Mouse (Mus musculus): ENCODE results near the gene Ccdc102a. TPM values are rescaled to one million over a fixed set of nuclear protein-coding genes. Genes with fewer than 3 reads are reported as not detected.

Ccdc102a gene
- polyA plus RNA-seq, 1 experiment: 5.4 TPM

GRCm38 (mm10) chr8:94899262-94899661, 18.6 kb downstream of the Ccdc102a start:
- peak overlapping the region; percentile 38 for H3K9ac ChIP-seq (ENCODE audit: low read depth, poor library complexity, severe bottlenecking)
- H3K4me3 ChIP-seq (ENCODE audit: low read depth, low read length): peak overlapping the region; percentile 63
- no peaks in the 10 kb centered on the region for H3K9me3 ChIP-seq (replicated peaks; ENCODE audit: control insufficient read depth, insufficient read depth, low read length, poor library complexity, severe bottlenecking)
- H3K27ac ChIP-seq (ENCODE audit: insufficient read depth, low read length): no peak overlapping the region
- H3K4me1 ChIP-seq (ENCODE audit: control insufficient read depth, insufficient read depth, low read length): no peaks in the 10 kb centered on the region
- no peaks in the 10 kb centered on the region for H3K36me3 ChIP-seq (ENCODE audit: control insufficient read depth, insufficient read depth, low read length, poor library complexity, severe bottlenecking)
- TF ChIP-seq EP300 (IDR thresholded peaks at IDR 0.05; ENCODE audit: insufficient read depth, low read depth, low read length) (no peak), POLR2A (IDR thresholded peaks at IDR 0.05; ENCODE audit: insufficient read depth, low read length) (no peak), CTCF (IDR thresholded peaks at IDR 0.05; ENCODE audit: low read depth, low read length) (no peak)
- no peaks in the 10 kb centered on the region for H3K27me3 ChIP-seq (ENCODE audit: control insufficient read depth, insufficient read depth, low read length, poor library complexity, severe bottlenecking)

- H3K27me3 ChIP-seq (ENCODE audit: control insufficient read depth, insufficient read depth, low read length, poor library complexity, severe bottlenecking): no peaks in the 10 kb centered on the region
- TF ChIP-seq POLR2A (IDR thresholded peaks at IDR 0.05; ENCODE audit: insufficient read depth, low read length) (no peak), CTCF (IDR thresholded peaks at IDR 0.05; ENCODE audit: low read depth, low read length) (no peak), EP300 (IDR thresholded peaks at IDR 0.05; ENCODE audit: insufficient read depth, low read depth, low read length) (no peak)
- H3K36me3 ChIP-seq (ENCODE audit: control insufficient read depth, insufficient read depth, low read length, poor library complexity, severe bottlenecking): no peaks in the 10 kb centered on the region
- no peak overlapping the region for H3K27ac ChIP-seq (ENCODE audit: insufficient read depth, low read length)
- H3K4me1 ChIP-seq (ENCODE audit: control insufficient read depth, insufficient read depth, low read length): no peaks in the 10 kb centered on the region
- H3K4me3 ChIP-seq (ENCODE audit: low read depth, low read length): no peak overlapping the region
- no peaks in the 10 kb centered on the region for H3K9me3 ChIP-seq (replicated peaks; ENCODE audit: control insufficient read depth, insufficient read depth, low read length, poor library complexity, severe bottlenecking)
- no peak overlapping the region for H3K9ac ChIP-seq (ENCODE audit: low read depth, poor library complexity, severe bottlenecking)
Observed at GRCm38 (mm10) chr8:94892917-94893316, 25.0 kb downstream of the Ccdc102a start.

- no peaks in the 10 kb centered on the region for H3K9me3 ChIP-seq (replicated peaks; ENCODE audit: control insufficient read depth, insufficient read depth, low read length, poor library complexity, severe bottlenecking)
- TF ChIP-seq EP300 (IDR thresholded peaks at IDR 0.05; ENCODE audit: insufficient read depth, low read depth, low read length) (no peak), CTCF (IDR thresholded peaks at IDR 0.05; ENCODE audit: low read depth, low read length) (no peak), POLR2A (IDR thresholded peaks at IDR 0.05; ENCODE audit: insufficient read depth, low read length) (no peak)
- no peak overlapping the region for H3K4me3 ChIP-seq (ENCODE audit: low read depth, low read length)
- H3K4me1 ChIP-seq (ENCODE audit: control insufficient read depth, insufficient read depth, low read length): no peaks in the 10 kb centered on the region
- H3K27ac ChIP-seq (ENCODE audit: insufficient read depth, low read length): no peak overlapping the region
- no peak overlapping the region for H3K9ac ChIP-seq (ENCODE audit: low read depth, poor library complexity, severe bottlenecking)
- H3K27me3 ChIP-seq (ENCODE audit: control insufficient read depth, insufficient read depth, low read length, poor library complexity, severe bottlenecking): no peaks in the 10 kb centered on the region
- H3K36me3 ChIP-seq (ENCODE audit: control insufficient read depth, insufficient read depth, low read length, poor library complexity, severe bottlenecking): no peaks in the 10 kb centered on the region
Observed at GRCm38 (mm10) chr8:94888383-94889036, 29.4 kb downstream of the Ccdc102a start.

- no peaks in the 10 kb centered on the region for H3K27me3 ChIP-seq (ENCODE audit: control insufficient read depth, insufficient read depth, low read length, poor library complexity, severe bottlenecking)
- no peaks in the 10 kb centered on the region for H3K9me3 ChIP-seq (replicated peaks; ENCODE audit: control insufficient read depth, insufficient read depth, low read length, poor library complexity, severe bottlenecking)
- H3K4me1 ChIP-seq (ENCODE audit: control insufficient read depth, insufficient read depth, low read length): peaks cover 3% of the 10 kb centered on the region
- H3K4me3 ChIP-seq (ENCODE audit: low read depth, low read length): no peak overlapping the region
- TF ChIP-seq EP300 (IDR thresholded peaks at IDR 0.05; ENCODE audit: insufficient read depth, low read depth, low read length) (no peak), CTCF (IDR thresholded peaks at IDR 0.05; ENCODE audit: low read depth, low read length) (no peak)
- H3K36me3 ChIP-seq (ENCODE audit: control insufficient read depth, insufficient read depth, low read length, poor library complexity, severe bottlenecking): no peaks in the 10 kb centered on the region
- no peak overlapping the region for H3K9ac ChIP-seq (ENCODE audit: low read depth, poor library complexity, severe bottlenecking)
- no peak overlapping the region for H3K27ac ChIP-seq (ENCODE audit: insufficient read depth, low read length)
Observed at GRCm38 (mm10) chr8:94880742-94881141, 37.2 kb downstream of the Ccdc102a start.

DNA sequence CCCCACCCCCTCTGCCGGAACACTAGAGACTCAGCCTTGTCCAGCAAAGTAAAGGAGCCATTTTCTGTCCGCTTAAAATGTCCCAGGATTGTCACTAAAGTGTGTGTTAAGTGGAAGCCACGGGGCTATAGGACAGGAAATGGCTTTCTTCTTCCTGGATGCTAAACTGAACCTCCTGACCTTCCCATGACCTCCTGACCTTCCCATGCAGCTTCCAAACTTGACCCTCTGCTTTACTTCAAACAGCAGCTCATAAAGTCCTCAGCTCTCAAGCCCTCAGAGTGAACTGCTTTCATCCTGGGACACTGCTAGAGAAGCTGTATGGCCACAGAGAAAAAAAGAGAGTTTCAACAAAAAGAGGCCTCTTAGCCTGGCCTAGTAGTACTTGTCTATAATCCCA, 41.1 kb downstream of the Ccdc102a start:
- TF ChIP-seq EP300 (IDR thresholded peaks at IDR 0.05; ENCODE audit: insufficient read depth, low read depth, low read length): no peak
- TF ChIP-seq POLR2A (IDR thresholded peaks at IDR 0.05; ENCODE audit: insufficient read depth, low read length): no peak
- no peak for TF ChIP-seq CTCF (IDR thresholded peaks at IDR 0.05; ENCODE audit: low read depth, low read length)

GRCm38 (mm10) chr8:94876197-94876730, 41.6 kb downstream of the Ccdc102a start, which contains the start of gene Dok4:
Gene Dok4 (minus strand): TSS chr8:94876330.
- Histone ChIP-seq H3K27me3 (ENCODE audit: control insufficient read depth, insufficient read depth, low read length, poor library complexity, severe bottlenecking) (no peaks in the 10 kb centered on the region), H3K27ac (ENCODE audit: insufficient read depth, low read length) (no peak within 1 kb of the TSS), H3K4me3 (ENCODE audit: low read depth, low read length) (peak within 1 kb of the TSS; percentile 56), H3K9ac (ENCODE audit: low read depth, poor library complexity, severe bottlenecking) (peak within 1 kb of the TSS; percentile 72), H3K36me3 (ENCODE audit: control insufficient read depth, insufficient read depth, low read length, poor library complexity, severe bottlenecking) (no peaks in the 10 kb centered on the region), H3K9me3 (replicated peaks; ENCODE audit: control insufficient read depth, insufficient read depth, low read length, poor library complexity, severe bottlenecking) (no peaks in the 10 kb centered on the region), H3K4me1 (ENCODE audit: control insufficient read depth, insufficient read depth, low read length) (peaks cover 3% of the 10 kb centered on the region)
- TF ChIP-seq POLR2A (IDR thresholded peaks at IDR 0.05; ENCODE audit: insufficient read depth, low read length) (no peak), EP300 (IDR thresholded peaks at IDR 0.05; ENCODE audit: insufficient read depth, low read depth, low read length) (no peak), CTCF (IDR thresholded peaks at IDR 0.05; ENCODE audit: low read depth, low read length) (no peak)

More for the DNA sequence above, 41.1 kb downstream of the Ccdc102a start:
- no peak overlapping the region for H3K4me3 ChIP-seq (ENCODE audit: low read depth, low read length)
- no peak overlapping the region for H3K27ac ChIP-seq (ENCODE audit: insufficient read depth, low read length)
- no peaks in the 10 kb centered on the region for H3K36me3 ChIP-seq (ENCODE audit: control insufficient read depth, insufficient read depth, low read length, poor library complexity, severe bottlenecking)
- H3K9ac ChIP-seq (ENCODE audit: low read depth, poor library complexity, severe bottlenecking): no peak overlapping the region
- peaks cover 3% of the 10 kb centered on the region for H3K4me1 ChIP-seq (ENCODE audit: control insufficient read depth, insufficient read depth, low read length)
- H3K9me3 ChIP-seq (replicated peaks; ENCODE audit: control insufficient read depth, insufficient read depth, low read length, poor library complexity, severe bottlenecking): no peaks in the 10 kb centered on the region
- no peaks in the 10 kb centered on the region for H3K27me3 ChIP-seq (ENCODE audit: control insufficient read depth, insufficient read depth, low read length, poor library complexity, severe bottlenecking)

All from ES-Bruce4 (cell line).